Mouse (Mus musculus) C2C12 (cell line): ENCODE measurements around the gene Lrmda. TPM values are rescaled to one million over a fixed set of nuclear protein-coding genes. Genes with fewer than 3 reads are reported as not detected.

Source experiments
- H3K27me3 ChIP-seq: one replicate; pipeline ENCODE4 v1.6.1; 2011; ENCODE audit not compliant: control insufficient read depth, insufficient read depth, insufficient read length
- H3K36me3 ChIP-seq: one replicate; pipeline ENCODE4 v1.6.1; 2011; ENCODE audit not compliant: control insufficient read depth, insufficient read depth
- H3K4me3 ChIP-seq: one replicate; pipeline ENCODE4 v1.5.1; 2011; ENCODE audit warnings: mild to moderate bottlenecking, control low read depth; ENCODE audit not compliant: poor library complexity, insufficient read depth, severe bottlenecking
- H3K79me2 ChIP-seq: one replicate; pipeline ENCODE4 v1.6.1; 2011; ENCODE audit not compliant: control insufficient read depth, insufficient read depth
- H3K79me3 ChIP-seq: one replicate; pipeline ENCODE4 v1.6.1; 2011; ENCODE audit warnings: low read depth, control low read depth
- H3ac ChIP-seq: one replicate; pipeline ENCODE3; 2011; ENCODE audit warnings: low read depth; ENCODE audit not compliant: control insufficient read depth, insufficient read length
- CEBPB ChIP-seq: IDR thresholded peaks from one replicate; pipeline ENCODE4 v1.6.1; 2011; ENCODE audit warnings: low read depth, mild to moderate bottlenecking, control low read depth, moderate library complexity
- CTCF ChIP-seq: IDR thresholded peaks from one replicate; pipeline ENCODE4 v1.5.1; 2011; ENCODE audit not compliant: control insufficient read depth, insufficient read depth, insufficient read length
- FOSL1 ChIP-seq: IDR thresholded peaks from one replicate; pipeline ENCODE4 v1.8.0; 2011; ENCODE audit warnings: mild to moderate bottlenecking, low read length; ENCODE audit not compliant: poor library complexity, insufficient read depth, severe bottlenecking
- MAX ChIP-seq: IDR thresholded peaks from one replicate; pipeline ENCODE4 v1.6.1; 2011; ENCODE audit warnings: mild to moderate bottlenecking, control low read depth
- MYOD1 ChIP-seq: IDR thresholded peaks from one replicate; pipeline ENCODE4 v1.6.1; 2011; ENCODE audit warnings: low read depth; ENCODE audit not compliant: control insufficient read depth, insufficient read length
- MYOG ChIP-seq: IDR thresholded peaks from one replicate; pipeline ENCODE4 v1.6.1; 2011; ENCODE audit not compliant: control insufficient read depth, insufficient read length; ENCODE audit errors: extremely low read depth
- USF1 ChIP-seq: IDR thresholded peaks from one replicate; pipeline ENCODE4 v1.6.1; 2011; ENCODE audit warnings: low read depth, mild to moderate bottlenecking, control low read depth, moderate library complexity
- polyA plus RNA-seq: library from polyadenylated mRNA; unstranded; fragments of >200 nt; fragmentation: generic; extraction: Trizol; gene quantifications from one replicate; pipeline ENCODE4 v1.2.1, GENCODE M21; 2012; ENCODE audit warnings: missing spikeins

Gene Lrmda
- polyA plus RNA-seq, 1 experiment, result not detected

GRCm38 (mm10) chr14:22058729-22059128 lies 39.2 kb downstream of the Lrmda start:
- Histone ChIP-seq H3K79me2 (no peaks in the 10 kb centered on the region), H3K27me3 (peaks cover 9% of the 10 kb centered on the region), H3K79me3 (no peaks in the 10 kb centered on the region), H3K36me3 (no peaks in the 10 kb centered on the region), H3K4me3 (no peak overlapping the region), H3ac (no peak overlapping the region)
- TF ChIP-seq MAX (no peak), MYOD1 (no peak), FOSL1 (no peak), USF1 (no peak), MYOG (no peak), CEBPB (no peak), CTCF (no peak)

- TF ChIP-seq MAX (no peak), USF1 (no peak), CTCF (no peak), FOSL1 (no peak), MYOG (no peak), MYOD1 (no peak)
- H3K4me3 ChIP-seq, result no peak overlapping the region
- peaks cover 9% of the 10 kb centered on the region for H3K27me3 ChIP-seq
- no peaks in the 10 kb centered on the region for H3K79me2 ChIP-seq
- H3K36me3 ChIP-seq, result no peaks in the 10 kb centered on the region
- H3ac ChIP-seq, result no peak overlapping the region
- no peaks in the 10 kb centered on the region for H3K79me3 ChIP-seq
These were observed 39.9 kb downstream of the Lrmda start for GRCm38 (mm10) chr14:22059348-22059861.

GRCm38 (mm10) chr14:22060787-22061186 lies 41.3 kb downstream of the Lrmda start:
- no peak overlapping the region for H3ac ChIP-seq
- TF ChIP-seq MYOG (no peak), USF1 (no peak), CTCF (no peak), FOSL1 (no peak), MYOD1 (no peak), MAX (no peak), CEBPB (no peak)
- H3K27me3 ChIP-seq, result peaks cover 5% of the 10 kb centered on the region
- no peaks in the 10 kb centered on the region for H3K36me3 ChIP-seq
- H3K79me3 ChIP-seq, result no peaks in the 10 kb centered on the region
- H3K4me3 ChIP-seq, result no peak overlapping the region
- no peaks in the 10 kb centered on the region for H3K79me2 ChIP-seq

- H3K79me2 ChIP-seq, result no peaks in the 10 kb centered on the region
- peaks cover 6% of the 10 kb centered on the region for H3K27me3 ChIP-seq
- H3K4me3 ChIP-seq, result no peak overlapping the region
- H3K36me3 ChIP-seq, result no peaks in the 10 kb centered on the region
- H3K79me3 ChIP-seq, result no peaks in the 10 kb centered on the region
- H3ac ChIP-seq, result no peak overlapping the region
- TF ChIP-seq CTCF, result no peak
- no peak for TF ChIP-seq MYOD1
- TF ChIP-seq CEBPB, result no peak
- no peak for TF ChIP-seq USF1
- TF ChIP-seq MYOG, result no peak
- TF ChIP-seq MAX, result no peak
- no peak for TF ChIP-seq FOSL1
These were observed 42.8 kb downstream of the Lrmda start for GRCm38 (mm10) chr14:22062117-22062855.

GRCm38 (mm10) chr14:22069169-22069568 lies 49.7 kb downstream of the Lrmda start:
- Histone ChIP-seq H3ac (no peak overlapping the region), H3K36me3 (no peaks in the 10 kb centered on the region), H3K27me3 (peaks cover 22% of the 10 kb centered on the region), H3K79me3 (no peaks in the 10 kb centered on the region), H3K79me2 (no peaks in the 10 kb centered on the region), H3K4me3 (no peak overlapping the region)
- TF ChIP-seq USF1 (no peak), CEBPB (no peak), FOSL1 (no peak), MAX (no peak), MYOG (no peak), CTCF (no peak), MYOD1 (no peak)

- Histone ChIP-seq H3K79me2 (no peaks in the 10 kb centered on the region), H3K27me3 (peaks cover 15% of the 10 kb centered on the region), H3K36me3 (no peaks in the 10 kb centered on the region), H3K79me3 (no peaks in the 10 kb centered on the region), H3ac (no peak overlapping the region), H3K4me3 (no peak overlapping the region)
- no peak for TF ChIP-seq CEBPB
- no peak for TF ChIP-seq MYOG
- TF ChIP-seq MAX, result no peak
- TF ChIP-seq CTCF, result no peak
These were observed 53.9 kb downstream of the Lrmda start for GRCm38 (mm10) chr14:22073385-22073784.
